Mouse (Mus musculus) midbrain, postnatal 0 days (tissue): ENCODE measurements at regions not wholly inside any gene's neighbourhood (a gene's known extent, or its start where the extent isn't known, plus 50 kb on each side); places are given as distances from the start of the nearest gene placed in this dataset.

ENCODE experiments used
- ATAC-seq: fragments of 200-750 bp; cut with Nextera tagmentation; 2 replicates; pipeline ENCODE4 v1.8.0; 2017; ENCODE audit warnings: moderate number of reproducible peaks, mild to moderate bottlenecking, moderate TSS enrichment, moderate library complexity; ENCODE audit not compliant: low FRiP score
- DNase-seq: peaks from one replicate; pipeline ENCODE4 v3.0.0-alpha.2; 2015; ENCODE audit warnings: low spot score
- H3K27ac ChIP-seq: fragments of 300-500 bp; sonication (generic); 2 replicates; pipeline ENCODE4 v1.5.1; 2014; ENCODE audit warnings: low read depth, mild to moderate bottlenecking, low read length, mixed read lengths
- H3K27me3 ChIP-seq: fragments of 300-500 bp; sonication (generic); 2 replicates; pipeline ENCODE4 v1.6.1; 2014; ENCODE audit warnings: low read length, control low read depth, mixed read lengths; ENCODE audit not compliant: insufficient read depth
- H3K36me3 ChIP-seq: fragments of 300-500 bp; sonication (generic); 2 replicates; pipeline ENCODE4 v1.6.1; 2014; ENCODE audit warnings: low read length, control low read depth, mixed read lengths; ENCODE audit not compliant: insufficient read depth
- H3K4me1 ChIP-seq: fragments of 300-500 bp; sonication (generic); 2 replicates; pipeline ENCODE4 v1.6.1; 2014; ENCODE audit warnings: mild to moderate bottlenecking, control low read depth, antibody characterized with exemption, low read length, mixed read lengths; ENCODE audit not compliant: insufficient read depth
- H3K4me2 ChIP-seq: fragments of 300-500 bp; sonication (generic); 2 replicates; pipeline ENCODE4 v1.6.1; 2014; ENCODE audit warnings: low read depth, mild to moderate bottlenecking, low read length, mixed read lengths; ENCODE audit not compliant: poor library complexity, severe bottlenecking
- H3K4me3 ChIP-seq: fragments of 300-500 bp; sonication (generic); 2 replicates; pipeline ENCODE4 v1.5.1; 2014; ENCODE audit warnings: low read depth, mild to moderate bottlenecking, low read length, moderate library complexity
- H3K9ac ChIP-seq: fragments of 300-500 bp; sonication (generic); replicated peaks from 2 replicates; pipeline ENCODE4 v1.6.1; 2014; ENCODE audit warnings: mild to moderate bottlenecking, low read length, moderate library complexity, mixed read lengths; ENCODE audit not compliant: poor library complexity, severe bottlenecking
- H3K9me3 ChIP-seq: fragments of 300-500 bp; sonication (generic); 2 replicates; pipeline ENCODE4 v1.6.1; 2016; ENCODE audit warnings: low read length, control low read depth
- CTCF ChIP-seq: IDR thresholded peaks from 2 replicates; pipeline ENCODE4 v1.5.1; 2016; ENCODE audit warnings: antibody characterized with exemption, mild to moderate bottlenecking
- WGBS: fragments of 180-500 bp; shearing (Covaris S2); extraction: QIAGEN DNeasy Blood & Tissue Kit; methylation state at CpG from one replicate; pipeline ENCODE4 v1.1.7; 2014; 5-methylcytosine and 5-hydroxymethylcytosine counted together

DNA sequence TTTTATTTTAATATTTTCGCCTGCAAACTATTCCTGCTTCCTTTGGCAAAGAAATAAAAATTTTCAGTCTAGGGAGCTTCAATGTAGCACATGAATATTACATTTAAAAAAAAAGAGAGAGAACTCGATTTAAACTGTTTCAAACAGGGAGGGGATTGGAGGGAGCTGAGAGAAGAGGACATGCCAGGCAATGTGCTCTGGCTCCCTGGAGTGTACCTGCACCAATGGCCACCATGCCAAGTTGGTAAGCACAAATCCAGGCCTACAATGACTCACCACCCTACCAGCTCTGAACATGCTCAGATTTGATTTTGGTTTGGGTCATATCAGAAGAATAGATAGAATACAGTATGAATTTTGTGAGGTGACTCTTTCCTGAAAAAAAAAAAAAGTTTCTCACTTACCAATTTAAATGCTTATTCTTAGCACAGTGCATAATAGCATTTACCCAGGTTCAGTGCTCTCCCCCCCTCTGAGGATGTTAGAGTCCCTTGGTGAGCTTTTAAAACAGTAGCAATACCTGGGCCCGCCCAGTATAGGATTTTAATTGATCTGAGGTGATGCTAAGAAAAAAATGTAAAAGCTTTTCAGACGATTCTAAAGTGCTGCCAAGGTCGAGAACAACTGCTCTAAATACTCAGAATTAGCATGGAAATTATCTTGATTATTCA, 80.5 kb upstream of the Mdfic start:
- Histone ChIP-seq H3K4me2 (no peak overlapping the region), H3K27ac (no peak overlapping the region), H3K4me3 (no peak overlapping the region), H3K9me3 (no peaks in the 10 kb centered on the region), H3K4me1 (no peaks in the 10 kb centered on the region), H3K9ac (no peak overlapping the region), H3K27me3 (no peaks in the 10 kb centered on the region), H3K36me3 (no peaks in the 10 kb centered on the region)
- ATAC-seq (no peak), DNase-seq (no peak)
- TF ChIP-seq CTCF: no peak
- whole genome bisulfite sequencing: 20% methylated on average over 5 of the region's 5 CpGs

DNA sequence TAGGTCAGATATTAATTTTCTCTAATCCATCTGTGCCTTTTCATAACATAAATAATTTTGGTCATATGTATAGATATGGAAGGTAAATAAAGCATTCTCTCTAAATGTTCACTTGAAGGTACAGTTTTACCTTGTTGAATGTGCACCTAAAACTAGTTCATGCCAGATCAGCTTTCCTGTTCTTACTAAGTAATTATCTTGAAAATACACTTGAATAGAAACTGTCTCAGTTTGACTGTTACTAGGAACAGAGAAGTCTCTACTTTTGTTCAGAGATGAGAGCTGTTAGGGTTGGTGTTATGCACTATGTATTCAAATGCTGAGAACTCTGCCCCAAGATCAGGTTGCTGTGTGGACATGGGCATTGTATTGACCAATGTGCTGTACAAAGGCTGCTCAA, 76.2 kb upstream of the Mdfic start:
- H3K9me3 ChIP-seq: no peaks in the 10 kb centered on the region
- no peaks in the 10 kb centered on the region for H3K4me1 ChIP-seq
- H3K4me3 ChIP-seq: no peak overlapping the region
- DNase-seq: no peak
- H3K36me3 ChIP-seq: no peaks in the 10 kb centered on the region
- no peak overlapping the region for H3K9ac ChIP-seq
- no peak overlapping the region for H3K27ac ChIP-seq
- H3K4me2 ChIP-seq: no peak overlapping the region
- no peaks in the 10 kb centered on the region for H3K27me3 ChIP-seq
- no peak for ATAC-seq
- no peak for TF ChIP-seq CTCF

DNA sequence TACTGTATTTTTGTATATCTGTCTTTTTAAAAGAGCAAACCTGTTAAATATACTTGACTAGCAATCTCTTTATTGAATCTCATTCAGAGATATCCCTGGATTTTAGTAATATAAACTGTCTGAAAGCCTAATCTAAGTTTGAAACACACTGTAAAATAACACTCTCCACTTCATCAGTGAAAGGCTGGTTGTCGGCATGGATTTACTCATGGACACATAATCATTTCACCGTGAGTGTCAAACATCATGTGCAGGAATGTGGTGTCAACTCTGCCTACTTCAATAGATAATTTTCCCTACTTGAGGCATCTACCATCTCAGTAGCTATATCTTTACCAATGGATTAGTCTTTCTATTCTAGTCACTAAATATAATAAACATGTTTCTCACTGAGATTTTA, 73.0 kb upstream of the Mdfic start:
- WGBS: 84% methylated on average over 2 of the region's 2 CpGs
- no peak overlapping the region for H3K4me2 ChIP-seq

More for the DNA sequence above, 73.0 kb upstream of the Mdfic start:
- no peak for DNase-seq
- Histone ChIP-seq H3K4me1 (no peaks in the 10 kb centered on the region), H3K36me3 (no peaks in the 10 kb centered on the region), H3K9me3 (no peaks in the 10 kb centered on the region), H3K4me3 (no peak overlapping the region), H3K27ac (no peak overlapping the region), H3K9ac (no peak overlapping the region), H3K27me3 (no peaks in the 10 kb centered on the region)
- TF ChIP-seq CTCF: no peak
- ATAC-seq: no peak
